Mouse (Mus musculus) heart, adult 2 months (tissue): ENCODE measurements around the gene Spata32.

Source experiments
- CTCF ChIP-seq: fragments of 200-600 bp; IDR thresholded peaks from 2 replicates; pipeline ENCODE4 v1.8.1; 2022; ENCODE audit warnings: antibody characterized with exemption, mild to moderate bottlenecking, moderate library complexity
- EP300 ChIP-seq: fragments of 200-500 bp; IDR thresholded peaks from 2 replicates; pipeline ENCODE4 v1.6.1; 2011; ENCODE audit warnings: low read depth, low read length, control low read depth; ENCODE audit not compliant: insufficient read depth
- POLR2A ChIP-seq: fragments of 200-500 bp; IDR thresholded peaks from 2 replicates; pipeline ENCODE4 v1.6.1; 2011; ENCODE audit warnings: mild to moderate bottlenecking, low read depth, low read length, control low read depth; ENCODE audit not compliant: insufficient read depth

DNA sequence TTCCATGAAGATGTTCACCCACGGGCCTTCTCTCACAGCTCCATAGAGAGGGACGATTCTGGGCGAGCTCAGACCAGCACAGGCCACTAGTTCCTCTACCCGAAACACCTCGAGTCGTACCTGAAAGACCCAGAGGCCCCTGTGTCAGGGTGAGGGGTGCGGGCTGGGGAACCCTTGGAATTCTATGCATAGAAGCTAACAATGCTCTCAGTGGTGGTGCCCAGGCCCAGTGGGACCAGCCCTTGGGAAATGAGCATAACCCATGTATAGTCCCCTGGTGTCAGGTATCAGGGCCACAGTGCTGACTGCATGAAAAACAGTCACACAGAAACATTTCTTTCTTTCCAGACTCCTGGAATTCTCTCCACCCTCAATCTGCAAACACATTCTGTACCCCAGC lies 13.1 kb upstream of the Spata32 start:
- no peak for TF ChIP-seq EP300
- no peak for TF ChIP-seq CTCF
- no peak for TF ChIP-seq POLR2A
